Mouse (Mus musculus) skeletal muscle tissue, adult 2 months (tissue): ENCODE measurements around the gene Il4ra.

Experiments
- DNase-seq: peaks from one replicate; pipeline ENCODE4 v3.0.0-alpha.2; 2012; ENCODE audit warnings: low read depth, low spot score

Il4ra gene

DNA sequence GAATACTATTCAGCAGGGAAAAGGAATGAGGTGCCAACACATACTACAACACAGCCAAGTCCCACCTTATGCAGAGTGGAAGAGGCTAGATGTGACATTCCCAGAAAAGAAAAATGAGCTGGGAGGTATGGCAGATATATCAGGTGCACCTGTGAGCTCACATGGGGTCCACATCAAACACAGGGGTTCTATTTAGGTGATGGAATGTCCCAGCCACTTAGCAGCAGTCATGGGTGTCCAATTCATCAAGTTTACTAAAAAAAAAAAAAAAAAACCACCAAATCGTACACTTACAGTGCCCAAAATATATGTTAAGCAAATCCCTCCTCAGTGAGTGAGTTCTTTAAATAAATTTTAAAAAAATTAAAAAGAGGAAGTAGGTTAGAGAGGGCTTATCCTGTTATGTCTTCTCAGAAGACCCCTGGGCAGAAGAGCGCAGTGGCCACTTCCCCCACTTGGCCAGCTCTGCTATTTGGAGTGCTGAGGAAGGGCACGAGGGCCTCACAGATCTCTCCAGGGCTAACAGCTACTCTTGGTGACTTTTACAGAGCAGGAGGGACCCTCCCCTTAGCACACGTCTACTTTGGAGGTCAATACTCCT, 47.6 kb downstream of the Il4ra start:
- DNase-seq: no peak

DNA sequence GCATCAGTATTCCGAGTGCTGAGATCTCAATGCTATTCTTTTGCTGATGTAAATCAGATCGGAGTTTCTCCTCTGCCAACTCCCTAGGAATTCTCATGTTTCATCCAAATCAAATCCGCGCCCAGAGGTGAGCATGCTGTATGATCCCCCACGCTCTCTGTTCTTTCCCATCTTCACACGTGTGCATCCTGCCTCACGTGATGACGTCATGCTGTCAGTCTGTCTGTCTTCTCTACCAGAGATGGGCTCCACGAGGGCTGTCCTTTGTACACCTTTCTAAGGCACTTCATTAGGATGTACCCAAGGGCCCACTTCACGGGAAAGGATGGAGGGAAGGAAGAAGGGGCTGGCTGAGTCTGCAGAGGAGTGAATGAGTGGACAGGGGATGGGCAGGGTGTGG, 48.2 kb downstream of the Il4ra start:
- no peak for DNase-seq

GRCm38 (mm10) chr7:125600612-125601279, 48.8 kb downstream of the Il4ra start:
- DNase-seq: no peak

DNA sequence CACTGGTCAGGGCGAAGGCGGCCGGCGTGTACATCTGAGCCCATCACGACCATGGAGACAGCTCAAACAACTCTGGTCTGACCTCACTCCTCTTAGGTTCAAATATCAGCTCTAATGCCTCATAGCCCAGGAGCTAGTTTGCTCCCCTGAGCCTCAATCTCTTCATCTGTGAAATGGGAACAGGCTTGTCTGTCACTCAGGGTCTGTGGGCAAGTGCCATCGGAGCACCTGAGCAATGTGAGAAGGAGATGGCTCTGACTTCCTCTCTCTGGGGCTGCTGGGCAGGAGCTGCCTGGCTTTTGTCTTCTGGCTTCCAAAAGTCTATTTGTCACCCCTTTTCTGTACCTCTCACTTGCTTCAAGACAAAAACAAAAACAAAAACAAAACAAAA, 49.4 kb downstream of the Il4ra start:
- no peak for DNase-seq

- no peak for DNase-seq
Measured at GRCm38 (mm10) chr7:125601821-125602448, 50.0 kb downstream of the Il4ra start.

- no peak for DNase-seq
Measured at GRCm38 (mm10) chr7:125603185-125603631, 51.3 kb downstream of the Il4ra start, which contains the start of gene Il21r. Gene Il21r, plus strand, starts transcription at chr7:125603429.

- DNase-seq: no peak
Measured at GRCm38 (mm10) chr7:125604362-125605319, 52.7 kb downstream of the Il4ra start.

GRCm38 (mm10) chr7:125605725-125606139, 53.8 kb downstream of the Il4ra start:
- DNase-seq: no peak

DNA sequence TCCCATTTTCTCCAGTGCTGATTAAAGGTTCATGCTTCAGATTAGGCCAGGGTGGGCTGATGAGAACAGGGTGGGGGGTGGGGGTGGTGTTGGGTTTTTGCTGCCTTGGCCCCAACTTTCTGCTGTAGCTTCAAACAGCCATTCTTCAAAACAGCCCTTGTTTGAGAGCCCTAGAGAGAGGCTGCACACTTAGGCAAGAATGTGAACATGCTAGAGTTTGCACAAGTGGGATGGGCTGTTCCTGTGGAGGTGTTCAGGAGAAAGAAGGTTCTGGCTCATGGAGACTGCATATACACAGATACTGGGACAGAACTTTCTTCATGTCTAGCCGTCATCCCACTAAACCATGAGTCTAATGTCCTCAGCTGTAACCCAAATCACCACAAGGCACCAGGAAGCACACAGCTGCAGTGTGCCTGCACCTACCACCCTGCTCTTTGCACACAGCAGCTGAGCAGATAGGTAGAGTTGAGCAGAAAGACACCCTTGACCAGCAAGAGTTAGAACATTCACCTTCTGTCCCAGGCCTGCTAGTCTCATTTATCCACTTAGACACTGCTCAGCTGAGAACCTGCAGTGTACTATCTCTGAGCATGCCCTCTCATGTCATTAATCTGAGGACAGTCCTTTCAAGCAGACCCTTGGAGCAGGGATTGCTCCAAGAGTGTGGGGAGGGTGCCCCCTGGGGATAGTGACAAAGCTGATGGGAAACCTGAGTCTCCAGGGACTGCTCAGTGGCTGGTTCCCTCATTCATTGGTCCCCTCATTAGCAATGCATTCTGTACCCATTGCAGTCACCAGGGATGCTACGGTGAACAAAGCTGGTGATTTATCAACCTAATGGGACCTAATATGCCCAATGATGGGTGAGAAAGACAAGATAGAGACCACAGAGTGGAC, 54.6 kb downstream of the Il4ra start:
- DNase-seq: no peak

GRCm38 (mm10) chr7:125607384-125608182, 55.7 kb downstream of the Il4ra start:
- no peak for DNase-seq

GRCm38 (mm10) chr7:125608183-125608688, 56.3 kb downstream of the Il4ra start:
- DNase-seq: no peak

DNA sequence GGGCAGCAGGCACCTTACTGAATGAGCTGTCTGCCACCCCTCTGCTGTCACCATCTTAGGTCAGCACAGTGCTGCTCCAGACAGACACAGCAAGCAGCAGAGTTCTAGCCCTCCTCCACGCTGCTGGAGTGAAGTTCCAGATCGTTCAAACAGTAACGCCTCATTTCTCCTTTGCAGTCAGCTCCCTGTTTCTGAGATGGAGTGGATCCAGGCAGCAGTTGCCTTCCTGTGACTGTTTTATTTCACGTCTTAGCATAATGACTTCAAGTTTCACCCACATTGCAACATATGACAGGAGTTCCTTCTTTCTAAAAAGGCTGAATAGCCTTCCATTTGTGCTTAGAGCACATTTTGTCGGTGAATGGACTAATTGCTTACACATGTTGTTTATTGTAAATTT, 61.7 kb downstream of the Il4ra start:
- no peak for DNase-seq

GRCm38 (mm10) chr7:125615453-125615852, 63.5 kb downstream of the Il4ra start:
- DNase-seq: no peak

GRCm38 (mm10) chr7:125618016-125618415, 66.1 kb downstream of the Il4ra start:
- DNase-seq: no peak

GRCm38 (mm10) chr7:125620077-125620476, 68.2 kb downstream of the Il4ra start:
- DNase-seq: no peak

- no peak for DNase-seq
Measured at GRCm38 (mm10) chr7:125622741-125623685, 71.1 kb downstream of the Il4ra start.

- DNase-seq: no peak
Measured at GRCm38 (mm10) chr7:125625219-125625618, 73.3 kb downstream of the Il4ra start.

DNA sequence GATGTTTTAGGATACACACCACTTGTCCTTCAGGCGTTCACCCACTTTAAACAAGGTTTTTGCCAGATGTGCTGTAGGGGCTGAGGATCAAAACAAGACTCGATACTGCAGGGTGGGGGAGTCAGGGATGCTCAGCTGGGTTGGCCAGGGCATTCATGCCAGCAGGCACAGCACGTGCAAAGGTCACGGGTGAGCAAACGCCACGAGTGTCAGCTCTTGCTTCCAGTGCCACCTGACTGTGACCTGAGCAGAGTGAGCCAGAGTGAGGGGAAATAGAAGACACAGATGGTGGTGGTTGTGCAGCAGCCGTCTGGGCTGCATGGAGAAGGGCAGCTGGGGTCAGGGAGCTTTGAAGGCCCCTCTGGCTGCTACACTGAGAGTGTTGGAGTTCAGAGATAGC, 73.9 kb downstream of the Il4ra start:
- DNase-seq: no peak
